Mouse (Mus musculus) adrenal gland, postnatal 14 days (tissue): Measurements from ENCODE around the gene Prss41. TPM values are rescaled to one million over a fixed set of nuclear protein-coding genes. Genes with fewer than 3 reads are reported as not detected.
A peak's percentile ranks its signal among the peaks of the same experiment; 100 is the strongest.
"Not testable (repeated sequence)": the region's sequence is repeated elsewhere in the genome, so short reads cannot be mapped to it uniquely, and the experiment has no call there.

Source experiments
- DNase-seq: peaks from one replicate; pipeline ENCODE4 v3.0.0; 2021; ENCODE audit warnings: mixed read lengths
- long read RNA-seq, 2 experiments: library from polyadenylated mRNA; stranded (forward); transcript quantifications; one replicate each; pipeline ENCODE4 v2.0.0; 2021
- total RNA-seq: library from RNA; stranded (reverse); gene quantifications from 2 replicates; pipeline ENCODE4 v1.2.3, GENCODE M21; 2021

Gene Prss41
- total RNA-seq, result 0.56 TPM in 1 of 2 replicates, not detected in the other
- long read RNA-seq, experiment 1, partial matches to known transcripts, result 0 of 1 reads
- long read RNA-seq, experiment 1, other reads (novel, unspliced or antisense), result 0 of 1 reads
- long read RNA-seq, experiment 2, result 0 reads

DNA sequence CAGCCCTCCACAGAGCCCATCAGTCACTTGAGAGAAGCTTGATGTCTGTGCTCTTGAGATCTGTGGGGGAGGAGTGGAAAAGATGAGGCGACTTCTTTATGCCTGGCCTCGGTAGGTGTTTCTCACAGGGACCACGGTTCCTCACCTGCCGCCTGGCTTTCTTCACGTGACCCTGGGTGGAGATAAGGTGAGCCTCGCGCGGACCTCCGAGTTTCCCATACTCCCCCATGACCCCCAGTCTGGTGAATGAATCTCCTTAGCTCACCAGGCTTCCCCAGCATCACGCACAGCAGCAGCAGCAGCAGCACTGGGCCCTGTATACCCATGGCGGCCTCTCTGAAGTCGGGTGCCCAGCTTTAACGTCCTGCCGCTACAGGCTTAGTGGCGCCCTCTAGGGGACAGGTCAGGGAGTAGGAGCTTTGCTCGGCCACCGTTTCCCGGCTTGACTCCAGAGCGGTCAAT, at the start of gene Prss41, which contains the start of gene Prss32:
Gene Prss41 (minus strand): TSS at position 361 of the 462 bp plus-strand sequence.
Gene Prss32 (plus strand): TSS at position 44 of the 462 bp plus-strand sequence.
- DNase-seq, result peak; percentile 84

DNA sequence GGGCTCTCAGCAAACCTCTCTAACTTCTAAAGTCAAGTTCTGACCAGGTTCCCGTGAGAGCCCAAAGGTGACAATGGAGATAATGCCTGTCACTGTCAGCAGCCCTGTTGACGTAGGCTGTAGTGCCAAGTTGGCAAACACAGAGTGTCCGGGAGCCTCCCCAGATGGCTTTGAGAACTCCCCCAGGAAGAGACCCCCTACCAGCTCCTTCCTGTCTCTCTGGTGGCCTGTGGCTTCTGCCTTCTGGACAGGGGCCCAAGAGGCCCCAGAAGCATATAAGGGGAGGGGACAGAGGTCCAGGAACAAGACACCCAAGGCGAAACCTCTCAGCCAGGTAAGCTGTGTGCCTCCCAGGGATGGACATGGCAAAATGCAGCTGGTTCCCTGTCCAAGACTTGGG, 36.6 kb upstream of the Prss41 start, which contains the start of the genes Dcpp1 and Dcpp2:
Gene Dcpp1 (plus strand): TSS at position 301 of the 400 bp plus-strand sequence.
Gene Dcpp2 (plus strand): TSS at position 305 of the 400 bp plus-strand sequence.
- DNase-seq, result not testable (repeated sequence)

DNA sequence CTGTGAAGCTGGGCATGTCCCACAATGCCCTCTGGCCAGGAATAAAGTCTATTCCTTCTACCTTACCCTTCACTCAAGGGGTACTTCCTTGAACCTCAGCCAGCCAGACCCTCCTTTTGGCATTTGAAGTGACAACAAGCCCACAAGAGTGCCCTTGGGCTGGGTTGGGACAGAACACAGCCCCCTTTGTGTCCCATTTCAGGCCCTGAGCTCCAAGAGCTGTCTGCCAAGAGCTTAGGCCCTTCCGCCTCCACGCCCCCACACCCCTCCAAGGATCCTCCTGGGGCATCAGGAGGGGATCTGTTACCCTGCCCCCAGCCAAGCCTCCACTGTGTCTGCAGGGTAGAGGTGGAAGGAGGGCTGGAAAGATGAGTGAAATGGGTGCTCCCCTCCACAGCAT, 33.2 kb upstream of the Prss41 start:
- no peak for DNase-seq

DNA sequence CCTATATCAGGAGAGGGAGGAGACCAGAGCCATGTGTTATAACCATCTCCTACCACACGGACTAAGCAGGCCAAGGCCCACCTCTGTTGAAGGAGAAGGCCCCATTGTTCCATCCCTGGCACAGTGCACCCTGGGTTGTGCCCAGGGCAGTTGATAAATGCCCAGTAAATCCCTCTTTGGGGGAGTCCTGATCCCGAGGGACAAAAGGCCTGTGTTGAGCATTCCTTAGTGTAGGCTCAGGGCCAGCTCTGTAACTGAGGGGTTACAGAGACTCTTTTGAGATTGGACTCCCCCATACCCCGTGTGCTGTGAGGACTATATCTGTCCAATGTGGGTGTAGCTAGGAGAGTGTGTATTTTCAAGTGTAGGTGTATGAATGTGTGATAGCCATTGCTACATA, 32.8 kb upstream of the Prss41 start:
- DNase-seq, result no peak

DNA sequence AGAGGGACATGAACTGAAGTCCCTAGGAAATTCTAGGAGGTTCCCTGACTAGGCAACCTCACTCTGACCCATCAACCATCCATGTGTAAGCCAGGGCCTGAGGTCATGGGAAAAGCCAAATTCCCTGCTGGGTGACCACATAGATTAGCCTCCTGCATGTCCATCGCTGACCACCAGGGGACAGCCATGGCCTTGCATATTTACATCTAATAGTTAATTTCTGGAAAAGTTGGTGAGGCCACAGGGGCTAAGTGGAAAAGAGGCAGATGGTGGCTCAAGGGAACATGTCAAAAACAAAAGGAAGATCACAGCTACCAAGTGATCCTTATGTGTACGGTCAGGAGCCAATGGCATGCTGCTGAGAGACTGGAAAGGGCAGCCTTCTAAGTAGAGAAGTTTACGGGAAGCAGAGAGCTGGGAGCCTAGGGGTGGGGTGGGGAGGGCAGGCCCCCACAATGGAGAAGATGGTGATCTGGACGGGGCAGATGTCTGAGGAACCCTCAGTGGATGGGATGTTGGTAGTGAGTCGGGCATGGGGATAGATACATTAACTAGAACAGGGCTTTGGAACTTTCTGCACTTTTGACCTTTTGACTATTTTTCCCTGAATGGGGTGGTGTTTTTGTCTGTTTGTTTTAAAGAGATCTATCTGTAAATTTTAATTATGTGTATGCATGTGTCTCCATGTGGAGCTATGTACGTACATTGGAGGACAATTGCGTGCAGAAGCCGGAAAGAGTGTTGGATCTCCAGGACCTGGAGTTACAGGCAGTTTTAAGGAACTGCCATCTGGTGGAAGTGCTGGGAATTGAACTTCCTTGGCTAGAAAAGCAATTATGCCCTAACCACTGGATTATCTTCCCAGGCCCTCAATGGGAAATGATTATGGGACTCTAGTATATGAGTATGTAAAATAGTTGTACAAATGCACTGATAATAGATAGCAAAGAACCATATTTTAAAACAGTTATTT, 30.2 kb upstream of the Prss41 start:
- peak; percentile 65 for DNase-seq

DNA sequence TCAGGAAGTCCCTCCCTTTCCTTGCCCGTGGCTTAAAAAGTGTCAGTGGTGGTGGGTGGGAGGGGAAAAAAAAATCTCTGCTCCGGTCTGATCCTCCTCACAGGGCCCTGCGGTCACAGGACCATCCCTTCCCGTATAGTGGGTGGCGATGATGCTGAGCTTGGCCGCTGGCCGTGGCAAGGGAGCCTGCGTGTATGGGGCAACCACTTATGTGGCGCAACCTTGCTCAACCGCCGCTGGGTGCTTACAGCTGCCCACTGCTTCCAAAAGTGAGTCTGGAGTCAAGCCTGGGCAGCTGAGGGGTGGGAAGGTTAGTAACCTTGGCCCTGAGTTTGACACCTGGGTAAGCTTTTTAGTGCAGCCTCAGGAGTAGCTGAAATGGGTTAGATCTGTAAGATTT, 24.5 kb upstream of the Prss41 start:
- DNase-seq, result peak; percentile 63

DNA sequence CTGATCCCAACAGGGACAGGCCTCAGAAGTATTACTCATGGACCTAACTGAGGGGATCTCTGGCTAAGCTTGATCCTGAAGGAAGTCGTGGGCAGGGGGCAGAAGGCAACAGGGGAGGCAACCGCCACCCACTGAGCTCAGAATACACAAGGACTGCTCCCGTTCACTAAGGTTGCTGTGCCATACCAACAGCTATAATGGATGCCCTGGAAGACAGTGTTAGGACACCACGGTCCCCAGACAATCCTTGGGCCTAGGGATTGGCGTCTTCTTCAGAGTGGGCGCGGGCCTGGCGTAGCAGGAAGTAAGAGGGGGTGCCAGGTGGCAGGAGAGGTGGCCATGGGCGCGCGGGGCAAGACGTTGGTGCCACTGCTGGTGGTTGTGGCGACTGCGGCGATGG, 23.8 kb upstream of the Prss41 start, which contains the start of gene Prss21:
Gene Prss21 (plus strand): TSS at position 301 of the 400 bp plus-strand sequence.
- DNase-seq, result peak; percentile 3

DNA sequence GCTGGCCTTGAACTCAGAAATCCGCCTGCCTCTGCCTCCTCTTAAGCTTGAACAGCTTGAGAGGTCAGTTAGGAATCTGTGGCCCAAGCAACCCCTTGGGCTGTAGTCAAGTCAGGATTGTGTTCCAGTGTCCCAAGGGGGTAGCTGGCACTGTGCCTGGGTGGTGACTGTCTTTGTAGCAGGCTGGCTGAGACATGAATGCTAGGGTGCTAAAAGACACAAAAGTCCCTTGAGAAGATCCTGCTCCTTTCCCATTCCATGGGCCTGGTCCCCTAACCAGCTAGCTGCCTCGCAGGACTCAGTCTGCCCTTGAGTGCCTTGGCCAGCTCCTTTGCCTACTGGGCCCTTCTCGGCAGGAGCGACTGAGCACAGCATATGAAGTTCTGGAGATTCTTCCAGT, 19.0 kb upstream of the Prss41 start:
- peak; percentile 65 for DNase-seq

DNA sequence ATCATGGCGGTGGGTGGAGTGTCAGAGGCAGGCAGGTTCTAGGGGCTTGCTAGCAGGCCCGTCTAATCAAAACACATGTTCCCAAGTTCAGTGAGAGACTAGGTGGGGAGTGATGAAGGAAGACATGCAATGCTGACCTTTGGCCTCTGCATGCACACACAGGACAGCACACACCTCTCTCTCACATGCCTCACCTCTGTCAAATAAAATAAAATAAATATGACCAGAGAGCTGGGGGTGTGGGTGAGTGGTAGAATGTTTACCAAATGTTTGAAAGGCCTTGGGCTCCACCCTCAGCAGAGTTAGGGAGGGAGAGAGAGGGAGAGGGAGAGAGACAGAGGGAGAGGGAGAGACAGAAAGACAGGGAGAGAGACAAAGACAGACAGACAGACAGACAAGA, 13.9 kb upstream of the Prss41 start:
- DNase-seq, result no peak

DNA sequence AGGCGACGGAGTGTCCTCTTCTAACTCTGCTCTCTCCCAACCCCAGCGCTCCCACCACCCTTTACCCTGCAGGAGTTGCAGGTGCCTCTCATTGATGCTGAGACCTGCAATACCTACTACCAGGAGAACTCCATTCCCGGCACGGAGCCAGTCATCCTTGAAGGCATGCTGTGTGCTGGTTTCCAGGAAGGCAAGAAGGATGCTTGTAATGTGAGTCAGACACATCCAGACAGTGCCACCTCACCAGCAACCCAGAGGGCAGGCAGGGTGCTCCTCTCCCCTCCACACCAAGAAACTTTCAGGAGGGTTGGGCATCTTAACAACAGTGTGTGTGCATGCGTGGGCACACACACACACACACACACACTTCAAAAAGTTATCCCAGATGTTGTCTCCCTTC, 13.2 kb upstream of the Prss41 start:
- DNase-seq, result no peak

DNA sequence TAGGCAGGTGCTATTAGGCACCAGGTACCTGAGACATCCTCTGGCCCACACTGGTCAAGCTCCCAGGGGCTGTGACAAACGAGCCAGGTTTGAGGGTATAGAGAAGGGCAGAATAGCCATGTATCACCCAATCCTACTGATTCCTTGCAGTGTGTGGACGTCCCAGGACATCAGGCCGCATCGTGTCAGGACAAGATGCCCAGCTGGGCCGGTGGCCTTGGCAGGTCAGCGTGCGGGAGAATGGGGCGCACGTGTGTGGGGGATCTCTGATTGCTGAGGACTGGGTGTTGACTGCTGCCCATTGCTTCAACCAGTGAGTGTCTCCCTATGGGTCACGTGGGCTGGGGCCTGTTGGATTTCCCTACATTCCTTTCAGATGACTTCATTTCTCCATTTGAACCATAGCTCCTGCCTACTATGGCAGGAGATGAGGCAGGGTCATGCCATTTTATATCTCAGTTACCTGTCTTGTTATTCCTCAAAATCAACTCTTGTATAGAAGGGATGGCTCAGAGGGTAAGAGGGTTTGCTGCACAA, 10.3 kb upstream of the Prss41 start:
- DNase-seq, result no peak

DNA sequence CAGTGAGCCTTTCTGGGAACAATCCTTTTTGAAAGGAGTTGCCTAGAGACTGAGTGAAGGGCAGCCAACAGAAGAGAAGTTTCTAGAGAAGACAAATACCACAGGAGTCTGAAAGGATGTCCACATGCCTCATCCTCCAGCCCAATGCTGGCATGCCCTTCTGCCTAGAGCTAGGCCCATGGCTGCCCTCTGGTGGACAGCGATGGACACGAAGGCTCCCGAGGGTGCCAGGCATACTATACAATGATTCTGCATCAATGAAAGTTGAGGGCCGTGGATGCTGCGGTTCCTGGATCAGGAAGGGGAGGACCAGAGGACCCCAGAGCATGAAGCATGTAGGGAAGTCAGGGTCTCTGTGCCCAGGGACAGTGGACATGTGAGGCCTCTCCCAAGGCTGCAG, 9.3 kb upstream of the Prss41 start:
- DNase-seq, result peak; percentile 84

DNA sequence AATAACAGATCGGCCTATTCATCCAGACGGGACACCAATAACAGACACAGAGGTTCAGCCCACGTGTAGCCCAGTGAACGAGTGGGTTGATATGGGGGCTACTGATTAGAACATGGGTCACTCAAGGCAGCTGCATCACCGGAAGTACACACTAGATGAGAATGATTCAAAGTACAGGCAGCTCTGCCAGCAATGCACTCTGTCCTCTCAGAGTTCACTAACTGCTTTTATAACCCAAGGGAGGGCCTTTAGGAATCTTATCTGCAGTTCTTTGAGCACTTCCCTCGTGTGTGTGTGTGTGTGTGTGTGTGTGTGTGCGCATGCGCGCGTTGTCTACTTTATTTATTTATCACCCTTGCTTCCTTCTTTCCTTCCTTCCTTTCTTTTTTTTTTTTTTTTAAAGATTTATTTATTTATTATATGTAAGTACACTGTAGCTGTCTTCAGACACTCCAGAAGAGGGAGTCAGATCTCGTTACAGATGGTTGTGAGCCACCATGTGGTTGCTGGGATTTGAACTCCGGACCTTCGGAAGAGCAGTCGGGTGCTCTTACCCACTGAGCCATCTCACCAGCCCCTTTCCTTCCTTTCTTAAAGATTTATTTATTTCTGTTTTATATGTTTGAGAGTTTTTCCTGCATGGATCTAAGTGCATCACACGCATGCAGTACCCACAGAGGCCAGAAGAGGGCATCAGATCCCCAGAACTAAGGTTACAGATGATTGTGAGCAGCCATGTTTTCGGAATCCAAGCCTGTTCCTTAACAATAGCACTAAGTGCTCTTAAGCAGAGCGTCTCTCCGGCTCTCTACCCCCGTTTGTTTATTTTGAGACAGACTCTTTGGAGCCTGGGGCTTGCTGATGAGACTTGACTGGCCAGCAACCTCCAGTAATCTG, 7.1 kb upstream of the Prss41 start:
- DNase-seq, result peak; percentile 77

DNA sequence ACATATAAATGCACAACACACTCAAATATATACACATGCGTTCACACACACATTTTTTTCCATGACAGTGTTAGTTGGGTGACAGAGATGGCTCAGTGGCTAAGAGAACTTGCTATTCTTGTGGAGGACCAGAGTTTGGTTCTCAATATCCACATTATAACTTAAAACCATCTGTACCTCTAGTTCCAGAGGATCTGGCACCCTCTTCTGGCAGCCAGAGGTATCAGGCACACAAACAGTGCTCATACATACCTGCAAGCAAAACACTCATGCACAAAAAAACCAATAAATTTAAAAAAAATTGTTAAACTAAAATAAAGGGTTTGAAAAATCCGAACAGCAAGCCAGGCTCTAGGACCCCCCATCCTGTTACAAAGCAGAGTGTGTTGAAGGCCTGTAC, 6.1 kb upstream of the Prss41 start:
- no peak for DNase-seq

DNA sequence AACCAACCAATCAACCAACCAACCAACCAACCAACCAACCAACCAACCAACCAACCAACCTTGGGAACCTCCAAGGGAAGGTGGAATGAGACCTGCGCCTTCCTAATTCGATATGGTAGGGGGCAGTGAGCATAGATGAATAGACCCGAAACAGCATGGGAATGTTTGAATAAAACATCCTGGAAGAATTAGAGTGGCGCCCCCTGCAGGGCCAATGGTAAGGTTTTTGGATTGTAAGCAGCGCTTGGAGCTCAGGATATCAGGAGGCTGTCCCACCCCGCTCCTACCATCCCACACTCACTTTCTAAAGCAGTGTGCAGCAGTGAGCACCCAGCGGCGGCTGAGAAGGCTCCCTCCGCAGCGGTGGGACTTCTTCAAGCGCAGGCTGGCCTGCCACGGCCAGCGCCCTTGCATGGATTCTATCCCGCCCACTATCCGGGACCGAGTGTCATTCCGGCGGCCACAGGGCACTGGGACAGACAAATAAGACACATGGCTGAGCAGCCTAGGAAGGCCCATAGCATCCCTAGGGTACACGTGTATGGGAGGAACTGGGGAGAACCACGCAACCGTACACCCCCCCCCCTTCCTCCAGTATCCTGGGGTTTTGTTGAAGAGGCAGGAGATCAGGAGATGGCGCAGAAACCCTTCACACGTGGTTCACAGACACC, 696 bp downstream of the Prss41 start:
- peak; percentile 60 for DNase-seq

DNA sequence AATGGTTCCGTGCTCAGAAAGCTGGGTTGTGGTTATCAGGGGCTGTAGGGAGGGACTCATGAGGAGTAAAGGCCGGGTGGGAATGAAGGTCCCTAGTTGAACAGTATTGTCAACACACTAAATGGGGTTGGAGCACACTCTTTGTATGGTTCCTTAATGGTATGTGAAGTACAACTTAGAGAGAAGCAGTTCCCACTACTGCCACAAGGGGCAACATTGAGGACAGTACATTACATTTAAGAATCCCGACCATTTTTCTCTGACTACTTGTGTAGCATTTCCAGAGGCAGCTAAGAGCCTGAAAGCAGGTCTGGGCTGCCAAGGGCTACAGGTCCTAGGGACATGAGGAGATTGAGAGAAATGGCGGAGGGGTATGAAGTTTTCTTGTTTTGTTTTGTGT, 2.8 kb downstream of the Prss41 start:
- DNase-seq, result peak; percentile 59

DNA sequence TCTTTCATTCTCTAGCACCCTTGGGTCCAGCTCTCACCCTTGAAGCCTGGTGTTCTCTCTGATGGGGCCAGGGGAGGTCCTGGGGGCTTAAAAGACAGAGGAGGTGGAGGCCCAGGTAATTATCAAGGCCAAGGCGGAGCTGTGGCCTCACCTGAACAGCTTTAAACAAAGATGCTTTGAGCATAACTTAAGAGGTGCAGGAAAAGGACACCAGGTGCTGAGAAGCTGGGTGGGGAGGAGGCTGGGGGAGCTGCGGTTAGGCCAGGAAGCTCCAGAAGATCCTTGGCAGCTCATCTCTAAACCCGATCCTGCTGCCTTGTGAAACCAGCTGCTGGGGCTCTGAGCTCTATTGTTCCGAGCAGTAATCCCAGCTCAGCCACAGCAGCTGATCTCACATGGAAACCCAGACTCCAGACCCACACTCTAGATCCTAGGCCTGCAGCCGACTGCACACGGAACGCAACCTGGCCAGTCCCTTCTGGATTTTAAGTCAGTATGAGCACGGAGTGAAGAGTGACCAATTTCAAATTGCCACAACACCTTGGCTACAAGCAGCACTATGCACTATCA, 7.9 kb downstream of the Prss41 start, which contains the start of gene Prss33:
Gene Prss33 (minus strand): TSS at position 51 of the 570 bp plus-strand sequence.
- DNase-seq, result no peak

DNA sequence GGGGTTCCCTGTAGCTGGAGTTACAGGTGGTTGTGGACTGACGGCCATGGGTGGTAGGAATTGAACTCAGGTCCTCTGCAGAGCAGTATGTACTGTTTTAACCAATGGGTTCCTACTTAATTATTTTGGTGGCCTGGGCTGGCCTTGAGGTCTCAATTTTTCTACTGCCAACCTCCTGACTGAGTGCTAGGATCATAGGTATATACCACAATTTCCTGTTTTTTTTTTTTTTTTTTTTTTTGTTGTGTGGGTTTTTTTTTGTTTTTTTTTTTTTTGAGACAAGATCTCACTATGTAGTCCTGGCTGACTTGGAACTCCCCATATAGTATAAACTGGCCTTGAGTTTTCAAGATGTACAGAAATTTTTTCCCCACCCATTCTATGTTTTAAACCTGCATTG, 12.8 kb downstream of the Prss41 start:
- no peak for DNase-seq

DNA sequence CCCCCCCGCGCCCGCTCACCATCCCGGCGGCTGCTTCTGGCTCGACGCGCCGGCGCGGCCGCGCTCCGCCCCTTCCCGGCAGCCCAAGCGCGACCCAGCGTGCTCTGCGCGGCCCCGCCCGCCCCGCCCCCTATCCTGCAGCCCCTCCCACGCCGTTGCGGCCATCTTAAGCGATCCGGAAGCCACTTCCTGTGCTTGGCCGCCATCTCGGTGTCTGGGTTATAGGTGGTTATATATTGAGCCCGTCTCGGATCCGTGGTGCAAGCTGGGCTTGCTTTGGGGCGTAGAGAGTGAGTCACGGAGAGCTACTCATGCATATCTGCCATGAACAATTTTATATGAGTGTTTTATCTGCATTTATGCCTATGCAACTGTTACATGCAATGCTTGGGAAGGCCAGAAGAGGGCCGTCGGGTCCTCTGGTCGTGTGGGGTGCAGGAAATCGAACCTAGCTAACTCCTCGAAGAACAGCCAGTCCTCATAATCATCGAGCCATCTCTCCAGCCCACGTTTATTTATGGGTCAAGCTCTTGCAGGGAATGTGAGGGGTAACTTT, 14.8 kb downstream of the Prss41 start, which contains the start of gene Elob:
Gene Elob (minus strand): TSS at position 73 of the 556 bp plus-strand sequence.
- DNase-seq, result peak; percentile 93

DNA sequence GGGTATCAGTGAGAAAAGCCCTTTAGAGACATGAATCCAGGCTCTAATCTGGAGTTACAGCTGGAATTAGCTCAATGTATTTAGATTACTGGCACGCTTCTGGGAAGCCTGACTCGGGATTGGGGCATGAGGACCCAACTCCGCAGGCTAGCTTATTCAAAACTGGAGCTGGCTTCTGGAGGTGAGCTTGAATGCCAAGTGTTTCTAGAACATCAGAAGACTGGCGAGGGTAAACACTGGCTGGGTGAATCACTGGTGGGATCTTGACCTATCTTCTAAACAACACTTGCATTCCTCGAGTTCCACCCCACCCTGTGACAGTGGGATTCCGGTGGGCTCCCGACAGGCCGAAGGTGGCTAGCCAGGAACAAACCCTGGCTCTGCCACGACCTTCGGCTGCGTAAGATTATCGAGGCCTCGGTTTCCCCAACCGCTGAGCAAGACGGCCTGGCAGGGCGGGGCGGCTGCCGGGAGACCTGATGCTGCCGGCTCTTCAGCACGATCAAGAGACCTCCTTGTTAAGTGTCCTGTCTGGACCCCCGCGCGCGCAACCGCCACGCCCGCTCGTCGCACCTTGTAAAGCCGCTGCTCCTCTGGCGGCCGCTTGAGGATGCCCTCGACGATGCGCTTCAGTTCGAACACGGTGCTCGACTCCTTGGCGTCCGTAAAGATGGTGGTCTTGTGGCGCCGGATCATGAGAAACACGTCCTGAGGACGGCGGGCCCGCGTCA, 15.5 kb downstream of the Prss41 start:
- DNase-seq, result peak; percentile 73
